Mouse (Mus musculus) embryonic facial prominence, embryonic 10.5 days (tissue): ENCODE results near the gene Hgfac. TPM values are rescaled to one million over a fixed set of nuclear protein-coding genes. Genes with fewer than 3 reads are reported as not detected.

Experiments
- DNase-seq: peaks from one replicate; pipeline ENCODE4 v3.0.0-alpha.2; 2017; ENCODE audit warnings: low spot score
- H3K27ac ChIP-seq: fragments of 300-500 bp; sonication (generic); replicated peaks from 2 replicates; pipeline ENCODE4 v1.5.1; 2016; ENCODE audit warnings: mild to moderate bottlenecking
- H3K27me3 ChIP-seq: fragments of 300-500 bp; sonication (generic); replicated peaks from 2 replicates; pipeline ENCODE4 v1.6.1; 2016; ENCODE audit warnings: low read depth, mild to moderate bottlenecking; ENCODE audit not compliant: poor library complexity, severe bottlenecking
- H3K36me3 ChIP-seq: fragments of 300-500 bp; sonication (generic); replicated peaks from 2 replicates; pipeline ENCODE4 v1.6.1; 2016; ENCODE audit warnings: mild to moderate bottlenecking, moderate library complexity
- H3K4me1 ChIP-seq: fragments of 300-500 bp; sonication (generic); 2 replicates; pipeline ENCODE4 v1.6.1; 2016
- H3K4me3 ChIP-seq: fragments of 300-500 bp; sonication (generic); 2 replicates; pipeline ENCODE4 v1.5.1; 2016; ENCODE audit warnings: mild to moderate bottlenecking, moderate library complexity
- H3K9me3 ChIP-seq: fragments of 300-500 bp; sonication (generic); 2 replicates; pipeline ENCODE4 v1.6.1; 2016; ENCODE audit warnings: mild to moderate bottlenecking
- WGBS: fragments of 180-500 bp; shearing (Covaris S2); methylation state at CpG from one replicate; pipeline ENCODE4 v1.1.7; 2016; 5-methylcytosine and 5-hydroxymethylcytosine counted together
- polyA plus RNA-seq: library from polyadenylated mRNA; unstranded; fragments of >200 nt; fragmentation: Nextera tagmentation; extraction: Ambion mirVana; gene quantifications from 2 replicates; pipeline ENCODE4 v1.2.1, GENCODE M21; 2016

Hgfac gene
- polyA plus RNA-seq, 1 experiment from 2014 or later: 0.82 TPM

GRCm38 (mm10) chr5:35019673-35020300, 21.5 kb upstream of the Hgfac start:
- Histone ChIP-seq H3K27me3 (no peaks in the 10 kb centered on the region), H3K9me3 (no peaks in the 10 kb centered on the region), H3K36me3 (peaks cover 87% of the 10 kb centered on the region), H3K27ac (no peak overlapping the region), H3K4me1 (peaks cover 26% of the 10 kb centered on the region), H3K4me3 (no peak overlapping the region)
- WGBS: 82% methylated on average over 9 of the region's 9 CpGs
- no peak for DNase-seq

GRCm38 (mm10) chr5:35020410-35021241, 20.7 kb upstream of the Hgfac start:
- no peaks in the 10 kb centered on the region for H3K27me3 ChIP-seq
- H3K4me3 ChIP-seq: no peak overlapping the region
- peaks cover 23% of the 10 kb centered on the region for H3K4me1 ChIP-seq
- H3K27ac ChIP-seq: no peak overlapping the region
- H3K36me3 ChIP-seq: peaks cover 87% of the 10 kb centered on the region
- H3K9me3 ChIP-seq: no peaks in the 10 kb centered on the region
- WGBS: 81% methylated on average over 9 of the region's 9 CpGs
- DNase-seq: no peak

GRCm38 (mm10) chr5:35024975-35025374, 16.3 kb upstream of the Hgfac start:
- no peak overlapping the region for H3K4me3 ChIP-seq
- peaks cover 3% of the 10 kb centered on the region; the same call in 1 of the 2 replicates for H3K4me1 ChIP-seq
- H3K27ac ChIP-seq: no peak overlapping the region
- peak; percentile 57 for DNase-seq
- peaks cover 100% of the 10 kb centered on the region for H3K36me3 ChIP-seq
- no peaks in the 10 kb centered on the region for H3K9me3 ChIP-seq
- H3K27me3 ChIP-seq: no peaks in the 10 kb centered on the region
- WGBS: 28% methylated on average over 2 of the region's 2 CpGs

- no peak overlapping the region for H3K4me3 ChIP-seq
- H3K27me3 ChIP-seq: no peaks in the 10 kb centered on the region
- no peak for DNase-seq
- H3K4me1 ChIP-seq: no peaks in the 10 kb centered on the region
- 98% methylated on average over 1 of the region's 1 CpGs for WGBS
- H3K9me3 ChIP-seq: no peaks in the 10 kb centered on the region
- no peak overlapping the region for H3K27ac ChIP-seq
- H3K36me3 ChIP-seq: peaks cover 100% of the 10 kb centered on the region
These were observed 12.0 kb upstream of the Hgfac start for GRCm38 (mm10) chr5:35029303-35029702.

GRCm38 (mm10) chr5:35029755-35030154, 11.6 kb upstream of the Hgfac start:
- Histone ChIP-seq H3K4me1 (no peaks in the 10 kb centered on the region), H3K4me3 (no peak overlapping the region), H3K27ac (no peak overlapping the region), H3K36me3 (peaks cover 100% of the 10 kb centered on the region), H3K9me3 (no peaks in the 10 kb centered on the region), H3K27me3 (no peaks in the 10 kb centered on the region)
- DNase-seq: no peak
- 89% methylated on average over 5 of the region's 5 CpGs for WGBS

GRCm38 (mm10) chr5:35033068-35033467, 8.2 kb upstream of the Hgfac start:
- Histone ChIP-seq H3K4me3 (no peak overlapping the region), H3K27me3 (no peaks in the 10 kb centered on the region), H3K27ac (no peak overlapping the region), H3K36me3 (peaks cover 80% of the 10 kb centered on the region), H3K9me3 (no peaks in the 10 kb centered on the region), H3K4me1 (0 out of 2 replicates have a peak, but pooled peaks cover 4% of the 10 kb centered on the region)
- no peak for DNase-seq
- 86% methylated on average over 5 of the region's 5 CpGs for WGBS

GRCm38 (mm10) chr5:35033619-35034018, 7.7 kb upstream of the Hgfac start:
- Histone ChIP-seq H3K4me1 (0 out of 2 replicates have a peak, but pooled peaks cover 4% of the 10 kb centered on the region), H3K9me3 (no peaks in the 10 kb centered on the region), H3K4me3 (no peak overlapping the region), H3K27me3 (no peaks in the 10 kb centered on the region), H3K27ac (no peak overlapping the region), H3K36me3 (peaks cover 74% of the 10 kb centered on the region)
- DNase-seq: no peak
- WGBS: 70% methylated on average over 1 of the region's 1 CpGs

GRCm38 (mm10) chr5:35035141-35035540, 6.2 kb upstream of the Hgfac start:
- Histone ChIP-seq H3K4me1 (0 out of 2 replicates have a peak, but pooled peaks cover 4% of the 10 kb centered on the region), H3K9me3 (no peaks in the 10 kb centered on the region), H3K27ac (no peak overlapping the region), H3K36me3 (peaks cover 59% of the 10 kb centered on the region), H3K27me3 (no peaks in the 10 kb centered on the region), H3K4me3 (no peak overlapping the region)
- 87% methylated on average over 5 of the region's 5 CpGs for WGBS
- DNase-seq: no peak

- DNase-seq: no peak
- no peak overlapping the region for H3K27ac ChIP-seq
- H3K27me3 ChIP-seq: no peaks in the 10 kb centered on the region
- peaks cover 53% of the 10 kb centered on the region for H3K36me3 ChIP-seq
- no peak overlapping the region for H3K4me3 ChIP-seq
- no peaks in the 10 kb centered on the region for H3K9me3 ChIP-seq
- H3K4me1 ChIP-seq: 0 out of 2 replicates have a peak, but pooled peaks cover 4% of the 10 kb centered on the region
- 74% methylated on average over 4 of the region's 4 CpGs for WGBS
These were observed 5.5 kb upstream of the Hgfac start for GRCm38 (mm10) chr5:35035795-35036194.

- H3K4me3 ChIP-seq: no peak overlapping the region
- no peaks in the 10 kb centered on the region for H3K27me3 ChIP-seq
- DNase-seq: no peak
- H3K4me1 ChIP-seq: peaks cover 8% of the 10 kb centered on the region; the same call in 1 of the 2 replicates
- H3K36me3 ChIP-seq: peaks cover 36% of the 10 kb centered on the region
- H3K27ac ChIP-seq: no peak overlapping the region
- no peaks in the 10 kb centered on the region for H3K9me3 ChIP-seq
These were observed 3.9 kb upstream of the Hgfac start for GRCm38 (mm10) chr5:35037438-35037837.

GRCm38 (mm10) chr5:35042431-35043109, 1.3 kb downstream of the Hgfac start:
- Histone ChIP-seq H3K4me3 (no peak overlapping the region), H3K4me1 (peaks cover 19% of the 10 kb centered on the region), H3K9me3 (no peaks in the 10 kb centered on the region), H3K27ac (no peak overlapping the region), H3K36me3 (no peaks in the 10 kb centered on the region), H3K27me3 (no peaks in the 10 kb centered on the region)
- WGBS: 82% methylated on average over 10 of the region's 10 CpGs
- DNase-seq: no peak

GRCm38 (mm10) chr5:35043110-35043451, 1.8 kb downstream of the Hgfac start:
- no peaks in the 10 kb centered on the region for H3K27me3 ChIP-seq
- H3K9me3 ChIP-seq: no peaks in the 10 kb centered on the region
- DNase-seq: peak; percentile 74
- H3K4me1 ChIP-seq: peaks cover 24% of the 10 kb centered on the region
- H3K27ac ChIP-seq: no peak overlapping the region
- no peaks in the 10 kb centered on the region for H3K36me3 ChIP-seq
- H3K4me3 ChIP-seq: no peak overlapping the region
- 50% methylated on average over 1 of the region's 1 CpGs for WGBS
